Mouse (Mus musculus) testis, postnatal 10 days (tissue): ENCODE results near the gene Tnfrsf14.

Experiments used
- DNase-seq: peaks from one replicate; pipeline ENCODE4 v3.0.0; 2021; ENCODE audit warnings: low spot score

Gene Tnfrsf14

GRCm38 (mm10) chr4:154880730-154881129 lies 47.6 kb downstream of the Tnfrsf14 start:
- DNase-seq = no peak

- peak; percentile 98 for DNase-seq
Observed at GRCm38 (mm10) chr4:154877864-154878548, 50.4 kb downstream of the Tnfrsf14 start.

DNA sequence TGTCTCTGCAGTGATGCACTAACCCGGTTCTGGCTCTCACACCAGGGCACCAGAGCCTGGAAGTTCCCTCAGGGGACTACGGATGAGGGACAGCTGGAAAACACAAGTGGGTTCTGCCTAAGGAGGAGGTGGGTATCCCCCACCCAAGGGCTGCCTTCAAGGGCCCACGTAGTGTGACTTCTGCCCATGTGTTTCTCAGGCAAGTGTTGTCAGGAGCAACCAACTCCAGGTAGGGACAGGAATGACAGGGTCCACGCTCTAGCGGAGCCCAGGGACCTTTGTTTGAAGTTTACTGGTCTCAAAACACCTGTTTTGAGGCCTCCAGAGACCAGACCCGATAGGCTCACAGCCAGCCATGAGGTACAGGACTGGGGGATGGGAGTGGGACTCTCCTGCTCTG lies 55.2 kb downstream of the Tnfrsf14 start:
- DNase-seq = no peak
